Mouse (Mus musculus) spleen, postnatal 36 days (tissue): Measurements from ENCODE around the gene Fam160a1.

Experiments
- DNase-seq, 2 experiments: peaks; one replicate each; pipeline ENCODE4 v3.0.0; 2022; ENCODE audit warnings: low spot score in 2 of 2, mixed read lengths in 1 of 2

Gene Fam160a1

GRCm38 (mm10) chr3:85748863-85749262 is 68.2 kb downstream of the Fam160a1 start:
- no peak for DNase-seq

- DNase-seq = no peak
Measured at GRCm38 (mm10) chr3:85746116-85746515, 71.0 kb downstream of the Fam160a1 start.

DNA sequence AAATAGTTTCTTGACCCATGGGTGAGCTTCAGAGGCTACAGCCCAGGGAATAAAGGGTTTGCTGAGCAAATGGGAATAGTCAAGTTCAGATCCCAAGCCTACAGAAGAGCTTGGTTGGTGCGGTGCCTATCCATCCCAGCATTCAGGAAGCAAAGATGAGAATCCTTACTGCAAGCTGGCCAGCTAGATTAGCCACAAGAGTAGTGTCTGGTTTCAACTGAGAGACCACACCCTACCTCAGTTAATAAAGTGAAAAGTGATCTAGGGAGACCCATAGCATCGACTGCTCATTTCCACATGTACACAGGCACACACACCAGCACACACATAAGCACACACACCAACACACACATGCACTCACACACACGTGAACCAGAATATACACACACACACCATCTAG is 75.3 kb downstream of the Fam160a1 start:
- DNase-seq = no peak

DNA sequence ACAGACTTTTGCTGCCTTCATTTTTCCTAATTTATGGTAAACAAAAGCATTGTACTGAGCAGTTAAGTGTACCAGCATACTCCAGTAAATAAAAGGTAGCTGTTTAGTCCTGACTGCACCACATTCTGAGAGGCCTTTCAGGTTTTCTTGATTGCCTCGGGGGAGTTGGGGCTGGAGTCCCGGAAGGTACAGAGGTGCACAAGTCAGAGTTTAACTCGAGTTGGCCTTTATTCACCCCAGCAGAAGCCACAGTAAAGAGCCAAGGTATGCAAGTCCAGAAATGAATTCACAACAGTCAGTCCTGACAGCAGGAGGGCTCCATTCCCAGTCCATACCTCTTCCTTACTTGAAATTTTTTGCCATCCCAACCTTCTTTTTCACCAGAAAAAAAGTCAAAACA is 78.5 kb downstream of the Fam160a1 start:
- no peak for DNase-seq

DNA sequence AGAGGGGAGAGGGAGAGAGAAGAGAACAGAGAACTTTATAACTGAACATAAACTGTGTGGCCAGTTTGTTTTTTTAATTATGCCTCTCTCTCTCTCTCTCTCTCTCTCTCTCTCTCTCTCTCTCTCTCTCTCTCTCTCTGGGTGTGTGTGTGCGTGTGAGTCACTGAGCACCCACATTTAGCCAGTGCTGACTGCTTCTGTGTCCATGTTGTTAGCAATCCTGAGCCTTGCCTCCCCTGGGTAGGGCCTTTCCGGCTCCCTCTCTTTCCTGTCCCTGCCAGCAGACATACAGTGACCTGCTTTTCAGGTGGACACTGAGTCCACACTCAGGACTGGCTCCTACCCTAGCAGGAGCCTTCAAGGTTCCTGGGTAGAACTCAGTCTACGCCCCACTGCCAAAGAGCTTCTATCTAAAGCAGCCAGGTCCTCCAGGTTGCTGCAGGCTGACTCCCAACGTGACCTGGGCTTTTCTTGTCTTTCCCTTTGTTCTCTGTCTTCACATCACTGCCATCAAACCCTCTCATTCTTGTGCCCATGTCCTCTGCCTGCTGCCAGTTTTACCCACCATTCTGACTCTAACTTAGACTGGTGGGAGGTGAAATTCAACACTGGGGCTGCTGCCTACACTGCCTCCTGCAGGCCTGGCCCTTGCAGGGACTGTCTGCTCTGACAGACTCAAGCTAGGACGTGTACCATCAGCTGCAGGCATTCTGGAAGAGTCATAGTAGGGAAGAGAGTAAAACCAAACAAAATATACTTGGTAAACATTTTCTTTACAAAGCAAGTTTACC is 83.0 kb downstream of the Fam160a1 start:
- DNase-seq = no peak

DNA sequence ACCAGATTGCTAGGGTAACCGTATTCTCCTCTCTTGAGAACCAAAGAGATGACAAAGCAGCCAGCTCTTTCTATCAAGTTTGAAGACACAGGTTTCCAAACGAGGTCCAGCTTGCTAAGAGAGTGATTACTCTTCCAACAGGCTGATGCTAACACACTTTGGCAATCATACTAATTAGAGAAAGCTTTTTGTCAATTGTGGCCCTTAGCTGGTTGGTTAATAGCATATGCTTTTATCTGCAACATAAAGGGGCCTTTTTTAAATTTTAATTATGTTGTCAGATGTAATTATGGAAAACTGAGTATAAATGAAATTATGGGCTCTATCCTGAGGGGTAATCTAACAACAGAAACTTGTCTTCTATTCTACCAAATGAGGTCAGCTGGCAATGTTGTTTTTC is 89.9 kb downstream of the Fam160a1 start:
- DNase-seq = no peak

GRCm38 (mm10) chr3:85725971-85726370 is 91.1 kb downstream of the Fam160a1 start:
- no peak for DNase-seq

DNA sequence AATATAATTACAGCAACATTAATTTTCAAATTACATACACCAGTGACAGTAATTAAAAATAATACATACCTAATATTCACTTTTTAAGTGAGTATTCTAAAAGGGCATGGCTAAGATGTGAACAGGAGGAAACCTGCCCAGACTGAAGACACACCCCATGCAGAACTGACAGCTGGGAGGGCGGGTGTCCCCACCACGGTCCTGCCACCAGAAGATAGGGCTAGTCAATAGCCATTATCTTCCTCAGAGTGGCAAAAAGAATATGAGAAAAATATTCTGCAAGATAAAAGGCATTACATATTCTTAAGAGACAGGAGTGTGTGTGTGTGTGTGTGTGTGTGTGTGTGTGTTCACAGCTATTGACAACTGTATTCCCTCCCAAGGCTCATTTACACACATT is 92.0 kb downstream of the Fam160a1 start:
- peak; percentile 25 to 38 for DNase-seq

DNA sequence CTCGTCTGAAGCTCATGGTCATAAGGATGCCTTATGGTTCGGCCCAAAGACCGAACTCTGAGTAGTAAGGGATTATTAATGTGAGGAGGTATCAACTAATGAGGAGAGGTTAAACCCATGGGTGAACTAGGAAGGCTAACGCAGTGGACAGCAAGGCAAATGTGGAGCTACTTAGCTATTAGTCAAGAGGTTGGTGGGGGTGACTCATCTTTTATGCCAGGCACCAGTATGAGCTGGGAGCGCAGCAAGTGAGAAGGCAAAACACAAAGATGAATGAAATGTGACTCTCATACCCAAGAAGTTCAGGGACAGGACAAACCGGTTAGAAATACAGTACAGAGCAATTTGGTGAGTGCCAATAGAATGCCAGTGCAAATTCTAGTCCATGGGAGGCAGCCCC is 94.5 kb downstream of the Fam160a1 start:
- no peak for DNase-seq

DNA sequence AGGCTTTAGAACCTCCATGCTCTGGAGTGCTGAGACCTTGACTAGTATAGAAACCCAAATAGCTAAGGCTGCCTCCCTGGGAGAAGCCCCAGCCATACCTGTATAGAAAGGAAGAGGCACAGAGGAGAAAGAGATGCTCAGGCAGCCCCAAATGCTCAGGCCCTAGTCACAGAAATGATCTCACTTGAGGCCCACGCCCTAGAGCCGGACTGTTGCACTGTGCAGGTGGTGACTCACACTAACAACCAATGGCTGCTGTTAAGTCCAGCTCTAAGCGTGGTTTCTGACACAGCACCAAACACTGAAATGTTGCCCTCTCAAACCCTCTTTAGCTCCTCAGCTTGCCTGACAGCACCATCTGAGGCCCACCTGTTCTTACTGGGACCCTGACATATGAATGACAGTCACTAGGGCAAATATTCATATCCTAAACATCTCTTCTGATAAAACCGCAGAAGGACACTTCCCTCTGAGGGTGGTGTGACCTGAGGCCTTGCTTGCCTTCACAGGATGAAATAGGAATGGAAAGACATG is 101.3 kb downstream of the Fam160a1 start:
- DNase-seq = no peak

DNA sequence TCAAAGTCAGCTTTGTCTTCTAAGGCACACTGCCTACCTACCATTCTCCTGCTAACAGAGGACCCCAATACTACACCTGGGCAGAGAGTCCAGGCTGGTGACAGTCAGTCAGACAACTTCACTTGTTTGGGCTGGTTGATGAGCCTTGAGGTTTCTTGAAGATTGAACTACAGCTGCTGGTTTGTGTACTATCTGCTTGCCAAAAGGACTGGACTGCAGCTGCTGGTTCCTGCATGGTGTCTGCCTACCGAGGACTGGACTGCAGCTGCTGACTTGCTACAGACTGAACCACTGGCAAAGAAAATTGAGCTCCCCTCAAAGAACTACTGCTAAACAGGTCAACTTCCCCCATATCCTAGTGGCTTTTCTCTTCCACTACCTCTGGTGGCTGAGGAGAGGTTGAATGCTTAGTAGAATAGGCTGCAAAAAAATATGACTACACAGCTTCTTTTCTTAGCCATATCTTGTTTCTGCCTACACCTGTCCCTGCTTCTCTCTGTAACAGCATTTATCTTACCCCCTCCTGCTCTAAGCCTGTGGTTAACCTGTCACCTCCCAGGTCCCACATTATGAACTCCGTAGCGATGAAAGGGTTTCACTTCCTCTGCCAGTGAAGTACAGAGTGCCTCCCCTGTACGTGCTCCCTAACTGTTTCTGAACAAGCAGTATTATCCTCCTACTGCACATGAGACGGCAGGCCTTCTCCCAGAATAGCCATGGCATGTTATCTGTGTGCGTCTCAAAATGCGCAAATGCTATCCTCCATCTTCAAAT is 103.0 kb downstream of the Fam160a1 start:
- DNase-seq = no peak

DNA sequence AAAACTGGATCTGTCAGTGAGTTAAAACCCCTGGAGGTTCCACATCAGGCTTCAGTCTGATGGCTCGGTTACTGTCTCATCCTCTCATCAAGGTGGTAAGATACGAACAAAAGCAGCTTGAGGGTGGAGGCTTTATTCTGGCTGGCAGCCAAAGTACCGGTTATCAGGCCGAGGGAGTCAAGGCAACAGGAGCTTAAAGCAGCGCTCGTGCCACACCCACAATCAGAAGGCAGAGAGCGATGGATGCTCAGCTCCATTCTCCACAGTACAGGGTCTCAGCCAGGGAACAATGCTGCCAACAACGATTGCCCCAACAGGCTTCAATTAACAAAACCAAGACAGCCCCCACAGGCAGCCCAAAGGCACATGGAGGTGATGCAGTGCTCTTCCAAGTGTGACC is 106.4 kb downstream of the Fam160a1 start:
- peak in 1 of 2 experiments; percentile 7 for DNase-seq

DNA sequence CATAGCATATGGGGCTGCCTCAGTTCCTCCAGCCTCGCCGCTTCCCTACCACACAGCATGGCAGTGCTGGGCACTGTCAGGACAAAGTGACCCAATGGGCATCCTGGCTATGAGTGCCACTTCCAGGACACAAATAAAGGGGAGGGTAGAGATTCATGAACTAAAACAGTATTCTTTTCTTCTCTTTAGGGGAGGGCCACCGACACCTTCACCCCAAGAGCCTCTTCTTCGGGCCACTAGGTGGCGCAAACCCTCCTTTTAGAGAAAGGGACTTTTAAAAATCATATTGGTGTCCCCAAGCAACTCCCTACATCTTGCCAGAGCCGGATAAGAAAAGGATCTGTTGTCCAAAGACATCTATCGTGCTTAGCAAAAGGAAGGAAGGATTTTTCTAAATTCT is 109.7 kb downstream of the Fam160a1 start:
- no peak for DNase-seq

- no peak for DNase-seq
Measured at GRCm38 (mm10) chr3:85703141-85703882, 113.8 kb downstream of the Fam160a1 start.

GRCm38 (mm10) chr3:85698496-85698895 is 118.6 kb downstream of the Fam160a1 start:
- DNase-seq = no peak

DNA sequence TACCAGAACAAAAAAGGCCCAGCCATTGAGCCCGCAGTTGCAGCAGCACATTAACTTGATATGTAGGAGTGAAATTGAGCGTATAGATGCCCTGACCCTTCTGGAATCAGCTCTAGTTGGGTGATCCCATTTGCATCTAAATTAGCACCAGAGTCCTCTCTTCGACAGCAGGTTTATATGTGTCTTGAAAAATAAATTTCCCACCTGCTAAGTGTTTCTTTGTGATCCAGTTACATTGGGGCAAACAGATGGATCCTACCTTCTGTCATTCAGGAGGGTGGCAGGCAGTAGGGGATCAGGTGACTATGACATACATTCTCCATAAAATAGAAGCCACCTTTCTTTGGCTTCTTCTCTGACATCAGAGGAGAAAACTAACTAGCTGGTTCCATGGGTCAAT is 122.0 kb downstream of the Fam160a1 start:
- no peak for DNase-seq

DNA sequence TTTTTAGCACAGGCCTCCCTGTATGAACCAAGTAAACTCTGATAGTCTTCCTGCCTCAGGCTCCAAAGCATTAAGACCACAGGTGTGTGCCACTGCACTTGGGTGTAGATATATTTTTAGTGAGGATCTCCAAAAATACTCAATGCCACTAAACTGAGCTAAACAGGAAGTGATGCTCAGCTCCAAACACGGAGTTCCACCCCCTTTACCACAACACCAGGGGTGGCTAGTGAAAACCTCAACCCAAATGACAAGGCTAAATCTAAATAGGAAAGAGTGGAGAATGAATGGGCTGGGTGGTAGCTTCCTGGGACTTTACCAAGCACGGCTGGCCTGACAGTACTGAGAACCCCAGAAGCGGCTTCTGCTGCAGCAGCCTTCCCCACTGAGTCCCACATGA is 124.1 kb downstream of the Fam160a1 start:
- DNase-seq = no peak

DNA sequence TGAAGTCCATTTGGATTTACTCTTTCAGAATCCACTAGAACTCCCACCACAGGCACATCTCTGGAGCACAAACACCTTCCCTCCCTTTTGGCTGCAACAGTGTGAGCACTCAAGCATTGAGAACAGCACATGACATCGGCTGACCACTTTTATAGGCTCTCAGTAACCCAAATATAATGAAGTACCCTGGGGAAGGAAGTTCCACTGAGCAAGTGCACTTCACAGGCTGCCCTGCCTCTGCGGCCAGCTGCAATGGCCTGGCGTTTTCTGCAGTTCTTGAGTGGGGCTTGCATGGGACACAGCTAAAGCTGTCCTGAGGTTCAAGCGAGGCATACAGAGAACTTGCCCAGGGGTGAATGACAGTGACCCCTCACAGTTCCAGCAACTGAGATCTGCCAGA is 126.0 kb downstream of the Fam160a1 start:
- no peak for DNase-seq

DNA sequence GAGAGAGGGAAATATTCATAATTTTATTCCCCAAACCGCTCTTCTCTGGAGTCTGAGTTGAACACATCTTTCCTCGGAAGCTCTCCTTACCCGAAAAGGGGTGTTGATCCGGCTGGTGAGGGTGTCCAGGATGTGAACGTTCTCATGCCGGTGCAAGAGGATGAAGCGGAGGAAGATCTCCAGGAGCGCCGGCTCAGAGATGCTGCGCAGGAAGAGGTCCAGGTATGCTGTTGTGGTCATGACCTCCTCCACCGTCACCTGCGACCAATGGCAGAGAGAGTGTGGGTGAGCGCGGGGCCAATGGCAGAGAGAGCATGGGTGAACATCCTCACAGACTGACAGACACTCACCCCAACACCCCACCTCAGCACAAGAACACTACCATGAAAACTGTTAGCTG is 128.8 kb downstream of the Fam160a1 start:
- no peak for DNase-seq

GRCm38 (mm10) chr3:85685271-85685670 is 131.8 kb downstream of the Fam160a1 start:
- DNase-seq = no peak

GRCm38 (mm10) chr3:85683618-85684017 is 133.5 kb downstream of the Fam160a1 start:
- DNase-seq = no peak

DNA sequence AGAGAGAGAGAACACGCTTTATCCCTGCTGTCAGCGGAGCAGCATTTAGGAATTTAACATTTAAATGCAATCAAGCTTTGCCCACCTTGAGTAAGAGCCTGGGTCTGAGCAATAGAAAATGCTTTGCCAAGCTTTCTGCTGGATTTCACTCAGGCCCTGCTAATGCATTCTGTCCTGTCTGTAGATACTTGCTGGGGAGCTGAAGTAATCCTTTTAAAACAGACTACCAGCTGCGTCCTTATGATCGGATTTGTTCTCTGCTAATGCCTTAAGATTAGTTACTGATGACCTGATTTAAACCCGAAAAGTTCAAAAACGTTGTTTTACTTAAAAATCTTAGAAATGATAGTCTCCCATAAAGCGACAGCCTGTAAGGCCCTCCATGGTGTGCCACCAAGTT is 136.0 kb downstream of the Fam160a1 start:
- no peak for DNase-seq
